Mouse (Mus musculus) bone marrow, adult 2 months (tissue): ENCODE measurements around the gene Map3k5. TPM values are rescaled to one million over a fixed set of nuclear protein-coding genes. Genes with fewer than 3 reads are reported as not detected.
A peak's percentile ranks its signal among the peaks of the same experiment; 100 is the strongest.

Source experiments
- H3K27ac ChIP-seq: fragments of 200-500 bp; 2 replicates; pipeline ENCODE4 v1.5.1; 2012; ENCODE audit warnings: low read depth, mild to moderate bottlenecking, control low read depth, inconsistent platforms, low read length; ENCODE audit not compliant: control insufficient read depth, poor library complexity, insufficient read depth
- H3K4me1 ChIP-seq: fragments of 200-500 bp; 2 replicates; pipeline ENCODE4 v1.6.1; 2011; ENCODE audit warnings: low read length; ENCODE audit not compliant: control insufficient read depth, insufficient read depth
- H3K4me3 ChIP-seq: fragments of 200-500 bp; replicated peaks from 2 replicates; pipeline ENCODE3; 2011; ENCODE audit warnings: mild to moderate bottlenecking, low read depth, low read length, control low read depth; ENCODE audit not compliant: control insufficient read depth
- CTCF ChIP-seq: fragments of 200-500 bp; IDR thresholded peaks from 2 replicates; pipeline ENCODE4 v1.5.1; 2011; ENCODE audit warnings: low read length, control low read depth; ENCODE audit not compliant: control insufficient read depth, insufficient read depth
- POLR2A ChIP-seq: fragments of 200-500 bp; IDR thresholded peaks from 2 replicates; pipeline ENCODE4 v1.6.1; 2011; ENCODE audit warnings: low read depth, mild to moderate bottlenecking, control low read depth, low read length, borderline replicate concordance; ENCODE audit not compliant: control insufficient read depth
- WGBS: fragments of 180-500 bp; shearing (Covaris S2); methylation state at CpG from one replicate; pipeline ENCODE4 v1.1.7; 2018; 5-methylcytosine and 5-hydroxymethylcytosine counted together
- polyA plus RNA-seq: library from polyadenylated mRNA; stranded (reverse); fragments of >200 nt; gene quantifications from 2 replicates; pipeline ENCODE4 v1.2.4, GENCODE M21; 2011; ENCODE audit warnings: low replicate concordance; ENCODE audit not compliant: missing spikeins, insufficient read depth, insufficient read length

Gene Map3k5
- polyA plus RNA-seq, 1 experiment, result 27.0 TPM

- H3K4me1 ChIP-seq, result peaks cover 9% of the 10 kb centered on the region; the same call in 1 of the 2 replicates
- WGBS, result 89% methylated on average over 3 of the region's 3 CpGs
- no peak for TF ChIP-seq POLR2A
- TF ChIP-seq CTCF, result no peak
- H3K27ac ChIP-seq, result no peak overlapping the region
- H3K4me3 ChIP-seq, result no peak overlapping the region
Observed at GRCm38 (mm10) chr10:19996151-19996550, 61.9 kb downstream of the Map3k5 start.

- WGBS, result 44% methylated on average over 4 of the region's 4 CpGs
- Histone ChIP-seq H3K27ac (no peak overlapping the region), H3K4me1 (peaks cover 6% of the 10 kb centered on the region; the same call in 1 of the 2 replicates), H3K4me3 (no peak overlapping the region)
- TF ChIP-seq CTCF (no peak), POLR2A (no peak)
Observed at GRCm38 (mm10) chr10:19999703-20000407, 65.6 kb downstream of the Map3k5 start.

- Histone ChIP-seq H3K4me3 (no peak overlapping the region), H3K4me1 (peaks cover 8% of the 10 kb centered on the region; the same call in 1 of the 2 replicates), H3K27ac (no peak overlapping the region)
- no peak for TF ChIP-seq POLR2A
- no peak for TF ChIP-seq CTCF
- WGBS, result 78% methylated on average over 8 of the region's 8 CpGs
Observed at GRCm38 (mm10) chr10:20000408-20000770, 66.1 kb downstream of the Map3k5 start.

GRCm38 (mm10) chr10:20001990-20002389, 67.7 kb downstream of the Map3k5 start:
- no peak for TF ChIP-seq POLR2A
- no peak for TF ChIP-seq CTCF

GRCm38 (mm10) chr10:20003006-20003405, 68.7 kb downstream of the Map3k5 start:
- 29% methylated on average over 5 of the region's 5 CpGs for WGBS
- Histone ChIP-seq H3K27ac (peak overlapping the region; percentile 43; the same call in 1 of the 2 replicates), H3K4me3 (no peak overlapping the region), H3K4me1 (peaks cover 8% of the 10 kb centered on the region; the same call in 1 of the 2 replicates)
- TF ChIP-seq POLR2A (no peak), CTCF (no peak)

More at GRCm38 (mm10) chr10:20001990-20002389, 67.7 kb downstream of the Map3k5 start:
- Histone ChIP-seq H3K27ac (no peak overlapping the region), H3K4me3 (no peak overlapping the region), H3K4me1 (peaks cover 8% of the 10 kb centered on the region; the same call in 1 of the 2 replicates)
- WGBS, result 61% methylated on average over 5 of the region's 5 CpGs

GRCm38 (mm10) chr10:20004786-20005185, 70.5 kb downstream of the Map3k5 start:
- WGBS, result 74% methylated on average over 4 of the region's 4 CpGs
- Histone ChIP-seq H3K4me1 (peaks cover 6% of the 10 kb centered on the region), H3K4me3 (no peak overlapping the region), H3K27ac (no peak overlapping the region)
- TF ChIP-seq CTCF (no peak), POLR2A (no peak)

- WGBS, result 14% methylated on average over 6 of the region's 6 CpGs
- TF ChIP-seq CTCF (no peak), POLR2A (no peak)
- peaks cover 6% of the 10 kb centered on the region for H3K4me1 ChIP-seq
- peak overlapping the region; percentile 1 for H3K4me3 ChIP-seq
- no peak overlapping the region for H3K27ac ChIP-seq
Observed at GRCm38 (mm10) chr10:20005491-20005952, 71.2 kb downstream of the Map3k5 start.

- no peak overlapping the region for H3K27ac ChIP-seq
- 69% methylated on average over 17 of the region's 17 CpGs for WGBS
- H3K4me1 ChIP-seq, result peaks cover 6% of the 10 kb centered on the region
- no peak for TF ChIP-seq POLR2A
- no peak for TF ChIP-seq CTCF
- H3K4me3 ChIP-seq, result no peak overlapping the region
Observed at GRCm38 (mm10) chr10:20006333-20007093, 72.2 kb downstream of the Map3k5 start.

GRCm38 (mm10) chr10:20009310-20009709, 75.0 kb downstream of the Map3k5 start:
- Histone ChIP-seq H3K27ac (no peak overlapping the region), H3K4me3 (no peak overlapping the region), H3K4me1 (peaks cover 3% of the 10 kb centered on the region)
- 79% methylated on average over 6 of the region's 6 CpGs for WGBS
- TF ChIP-seq CTCF (no peak), POLR2A (no peak)
